Mouse (Mus musculus) neutrophil, adult 65 days (primary cell): ENCODE measurements around the gene Ubxn4. TPM values are rescaled to one million over a fixed set of nuclear protein-coding genes. Genes with fewer than 3 reads are reported as not detected.

Experiments
- total RNA-seq: library from RNA; stranded (reverse); gene quantifications from 2 replicates; pipeline ENCODE4 v1.2.4, GENCODE M21; 2023

Ubxn4 gene
- total RNA-seq: 97.0 and 104 TPM in 2 replicates

GRCm38 (mm10) chr1:128243627-128243995 lies at the start of gene Ubxn4:
Gene Ubxn4, plus strand, starts transcription at chr1:128243964.

GRCm38 (mm10) chr1:128328218-128328617 lies 84.5 kb downstream of the Ubxn4 start, which contains the start of gene Lct:
Gene Lct, minus strand, starts transcription at chr1:128328318.

Other genes starting within 250 kb of the Ubxn4 start
- gene Zranb3, start 140.9 kb upstream of the Ubxn4 start, total RNA-seq: 3.9 and 5.8 TPM in 2 replicates
- 39.3 and 53.0 TPM in 2 replicates for gene R3hdm1, start 140.7 kb upstream of the Ubxn4 start, total RNA-seq
- 8.3 and 9.3 TPM in 2 replicates for gene Lct, start 84.4 kb downstream of the Ubxn4 start, total RNA-seq
- 75.8 and 88.3 TPM in 2 replicates for gene Mcm6, start 115.7 kb downstream of the Ubxn4 start, total RNA-seq
- 60.7 and 67.9 TPM in 2 replicates for gene Dars, start 173.4 kb downstream of the Ubxn4 start, total RNA-seq